Mouse (Mus musculus) pancreas, adult 10 weeks (tissue): ENCODE data around the gene Olfr1508. TPM values are rescaled to one million over a fixed set of nuclear protein-coding genes. Genes with fewer than 3 reads are reported as not detected.

ENCODE experiments used
- polyA plus RNA-seq: library from polyadenylated mRNA; stranded (reverse); fragments of 350-450 nt; fragmentation: Illumina TruSeq; extraction: RNeasy Lipid Tissue Mini Kit (QIAGEN cat#74804); gene quantifications from one replicate; pipeline ENCODE4 v1.2.3, GENCODE M21; 2015; ENCODE audit warnings: low read depth, low replicate concordance; ENCODE audit not compliant: insufficient read depth

The Olfr1508 gene
- not detected for polyA plus RNA-seq

GRCm38 (mm10) chr14:52467395-52467794, at the start of gene Olfr1508:
TSS of gene Olfr1508 (minus strand) at chr14:52467495.

GRCm38 (mm10) chr14:52495516-52495915, 28.2 kb upstream of the Olfr1508 start, which contains the start of gene Olfr1507:
TSS of gene Olfr1507 (minus strand) at chr14:52495749.

DNA sequence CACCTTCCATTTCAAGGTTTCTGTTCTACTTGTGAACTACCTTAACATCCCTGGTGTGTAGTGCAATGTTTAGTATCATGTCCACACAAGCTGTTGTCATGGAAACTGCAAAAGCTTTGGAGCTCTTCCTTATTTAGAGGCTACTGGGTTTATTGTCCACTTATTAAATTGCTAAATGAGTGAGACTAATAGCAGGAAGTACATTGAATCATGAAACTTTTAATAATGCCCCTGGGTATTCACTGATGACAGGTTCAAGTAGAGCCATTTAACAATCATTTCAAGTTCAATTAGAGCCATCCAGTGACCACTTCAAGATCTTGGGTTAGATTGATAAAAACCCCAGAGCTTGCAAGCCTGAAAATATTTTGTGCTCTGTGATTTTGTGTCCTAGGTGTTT, 24.6 kb downstream of the Olfr1508 start, which contains the start of gene Olfr1509:
Olfr1509 (plus strand) TSS at position 301 of the 400 bp plus-strand sequence.

DNA sequence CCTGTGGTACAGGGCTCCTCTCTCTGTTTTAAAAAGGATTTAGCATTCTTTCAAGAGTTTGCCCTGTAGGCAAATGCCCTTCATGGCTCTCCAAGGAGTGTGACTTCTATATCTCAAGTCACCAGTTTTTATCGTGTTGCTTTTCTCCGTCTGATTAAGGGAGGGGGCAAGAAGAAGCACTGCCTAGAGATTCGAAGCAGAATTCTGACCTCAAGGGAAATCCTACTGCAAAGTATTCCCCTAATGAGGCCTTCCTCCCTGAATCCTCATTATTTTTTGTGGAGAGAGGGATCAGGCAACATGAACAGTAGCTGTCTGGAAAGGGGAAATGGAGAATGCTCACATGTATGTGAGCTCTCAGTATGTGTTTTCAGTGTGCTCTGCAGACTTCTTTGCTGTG, 53.0 kb downstream of the Olfr1508 start, which contains the start of gene Olfr1510:
Olfr1510 (minus strand) TSS at position 101 of the 400 bp plus-strand sequence.

Other genes starting within 250 kb of the Olfr1508 start
- 13.8 TPM for gene Chd8, start 209.7 kb downstream of the Olfr1508 start, polyA plus RNA-seq
- 5.0 TPM for gene Tox4, start 188.3 kb downstream of the Olfr1508 start, polyA plus RNA-seq
- 3.7 TPM for gene Rab2b, start 187.9 kb downstream of the Olfr1508 start, polyA plus RNA-seq
- 17.2 TPM for gene Mettl3, start 162.4 kb downstream of the Olfr1508 start, polyA plus RNA-seq
- 1.2 TPM for gene Sall2, start 138.7 kb downstream of the Olfr1508 start, polyA plus RNA-seq
- not detected for gene Olfr1513, start 111.1 kb downstream of the Olfr1508 start, polyA plus RNA-seq
- not detected for gene Olfr1512, start 88.3 kb downstream of the Olfr1508 start, polyA plus RNA-seq
- gene Olfr1511, start 70.1 kb downstream of the Olfr1508 start, polyA plus RNA-seq = not detected
- gene Olfr1510, start 53.1 kb downstream of the Olfr1508 start, polyA plus RNA-seq = not detected
- not detected for gene Olfr1509, start 24.5 kb downstream of the Olfr1508 start, polyA plus RNA-seq
- gene Olfr1507, start 28.3 kb upstream of the Olfr1508 start, polyA plus RNA-seq = not detected